Mouse (Mus musculus): ENCODE data around the gene Sergef. TPM values are rescaled to one million over a fixed set of nuclear protein-coding genes. Genes with fewer than 3 reads are reported as not detected.

Gene Sergef
- polyA plus RNA-seq, 1 experiment = 8.6 TPM

DNA sequence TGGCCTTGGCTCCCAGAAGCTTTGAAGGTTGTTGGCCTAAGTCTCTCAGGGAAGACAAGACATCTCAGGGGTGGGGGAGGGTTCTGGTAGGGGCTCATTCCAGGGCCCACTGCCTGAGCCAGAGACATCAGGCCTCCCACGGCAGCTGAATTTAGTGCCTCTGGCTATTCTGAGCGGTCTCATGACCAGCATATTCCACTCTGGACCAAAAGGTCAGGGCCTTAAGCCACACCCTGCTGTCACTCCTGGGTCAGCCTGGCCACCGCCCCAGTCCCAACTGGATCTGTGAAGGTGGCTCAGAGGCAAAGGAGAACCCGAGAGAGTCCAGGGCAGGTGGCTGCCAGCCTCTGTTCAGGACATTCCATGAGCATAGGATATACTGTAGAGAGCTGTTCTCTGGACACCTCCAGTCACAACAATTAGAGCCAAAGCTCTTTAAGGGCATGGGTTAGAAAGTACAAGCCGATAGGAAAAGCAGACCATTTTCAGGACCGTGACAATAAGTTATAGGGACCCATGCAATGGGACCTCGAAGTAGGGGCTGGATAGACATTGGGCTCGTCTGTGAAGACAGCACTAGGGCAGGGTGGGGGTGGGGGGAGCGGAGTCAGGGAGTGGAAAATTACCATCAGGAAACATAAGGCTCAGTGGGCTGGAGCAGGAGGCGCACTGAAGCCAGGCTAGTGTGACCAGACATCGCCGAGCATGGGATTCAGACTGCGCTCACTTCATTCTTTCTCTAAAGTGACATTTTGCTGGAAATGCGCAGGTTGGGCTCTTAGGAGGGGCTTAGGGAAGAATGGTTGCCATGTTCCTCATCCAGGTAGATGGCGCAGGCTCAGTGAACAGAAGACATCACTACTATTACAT is 235.8 kb downstream of the Sergef start:
- no peak overlapping the region for H3ac ChIP-seq (ENCODE audit: control insufficient read depth, insufficient read length, low read depth)
- H3K36me3 ChIP-seq (ENCODE audit: control insufficient read depth, insufficient read depth) = no peaks in the 10 kb centered on the region
- H3K27me3 ChIP-seq (ENCODE audit: control insufficient read depth, insufficient read depth, insufficient read length) = peaks cover 46% of the 10 kb centered on the region
- no peak for TF ChIP-seq FOSL1 (IDR thresholded peaks at IDR 0.05; ENCODE audit: insufficient read depth, low read length, poor library complexity, severe bottlenecking)
- TF ChIP-seq MYOG (IDR thresholded peaks at IDR 0.05; ENCODE audit: control insufficient read depth, extremely low read depth, insufficient read length) = no peak
- no peak for TF ChIP-seq USF1 (IDR thresholded peaks at IDR 0.05; ENCODE audit: low read depth)
- TF ChIP-seq CEBPB (IDR thresholded peaks at IDR 0.05; ENCODE audit: low read depth) = no peak
- no peak for TF ChIP-seq MAX (IDR thresholded peaks at IDR 0.05)
- TF ChIP-seq MYOD1 (IDR thresholded peaks at IDR 0.05; ENCODE audit: control insufficient read depth, insufficient read length, low read depth) = no peak
- no peak for TF ChIP-seq CTCF (IDR thresholded peaks at IDR 0.05; ENCODE audit: control insufficient read depth, insufficient read depth, insufficient read length)
- no peaks in the 10 kb centered on the region for H3K79me2 ChIP-seq (ENCODE audit: control insufficient read depth, insufficient read depth)
- H3K4me3 ChIP-seq (ENCODE audit: insufficient read depth, poor library complexity, severe bottlenecking) = no peak overlapping the region
- H3K79me3 ChIP-seq (ENCODE audit: low read depth) = no peaks in the 10 kb centered on the region

GRCm38 (mm10) chr7:46401371-46402180 is 238.0 kb downstream of the Sergef start:
- TF ChIP-seq CTCF (IDR thresholded peaks at IDR 0.05; ENCODE audit: control insufficient read depth, insufficient read depth, insufficient read length) (no peak), USF1 (IDR thresholded peaks at IDR 0.05; ENCODE audit: low read depth) (no peak), FOSL1 (IDR thresholded peaks at IDR 0.05; ENCODE audit: insufficient read depth, low read length, poor library complexity, severe bottlenecking) (no peak)
- Histone ChIP-seq H3K79me3 (ENCODE audit: low read depth) (no peaks in the 10 kb centered on the region), H3ac (ENCODE audit: control insufficient read depth, insufficient read length, low read depth) (no peak overlapping the region), H3K79me2 (ENCODE audit: control insufficient read depth, insufficient read depth) (no peaks in the 10 kb centered on the region), H3K4me3 (ENCODE audit: insufficient read depth, poor library complexity, severe bottlenecking) (no peak overlapping the region), H3K27me3 (ENCODE audit: control insufficient read depth, insufficient read depth, insufficient read length) (peaks cover 54% of the 10 kb centered on the region), H3K36me3 (ENCODE audit: control insufficient read depth, insufficient read depth) (no peaks in the 10 kb centered on the region)

DNA sequence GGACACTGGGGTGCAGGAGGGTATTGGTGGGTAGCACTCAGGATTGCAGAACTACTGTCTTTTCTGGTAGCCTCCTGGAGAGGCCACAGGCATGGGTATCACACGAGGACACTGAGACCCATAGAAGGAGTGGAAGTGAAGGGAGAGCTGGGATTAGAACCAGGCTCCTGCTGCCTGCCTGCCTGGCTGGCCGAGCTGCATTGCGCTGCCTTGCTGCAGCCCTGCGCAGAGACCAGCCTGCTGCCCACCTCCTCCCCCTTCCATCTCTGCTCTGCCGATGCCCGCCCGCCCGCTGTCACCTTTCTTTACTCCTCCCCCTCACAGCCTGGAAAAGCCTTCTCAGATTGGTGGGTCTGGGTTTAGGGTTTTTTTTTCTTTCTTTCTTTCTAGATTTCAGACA is 239.3 kb downstream of the Sergef start:
- H3K79me3 ChIP-seq (ENCODE audit: low read depth) = no peaks in the 10 kb centered on the region
- H3K36me3 ChIP-seq (ENCODE audit: control insufficient read depth, insufficient read depth) = no peaks in the 10 kb centered on the region
- TF ChIP-seq CEBPB (IDR thresholded peaks at IDR 0.05; ENCODE audit: low read depth) = no peak
- H3K4me3 ChIP-seq (ENCODE audit: insufficient read depth, poor library complexity, severe bottlenecking) = no peak overlapping the region
- H3K79me2 ChIP-seq (ENCODE audit: control insufficient read depth, insufficient read depth) = no peaks in the 10 kb centered on the region
- no peak overlapping the region for H3ac ChIP-seq (ENCODE audit: control insufficient read depth, insufficient read length, low read depth)
- H3K27me3 ChIP-seq (ENCODE audit: control insufficient read depth, insufficient read depth, insufficient read length) = peaks cover 54% of the 10 kb centered on the region

GRCm38 (mm10) chr7:46399676-46400075 is 239.9 kb downstream of the Sergef start:
- no peaks in the 10 kb centered on the region for H3K36me3 ChIP-seq (ENCODE audit: control insufficient read depth, insufficient read depth)
- H3ac ChIP-seq (ENCODE audit: control insufficient read depth, insufficient read length, low read depth) = no peak overlapping the region
- no peaks in the 10 kb centered on the region for H3K79me3 ChIP-seq (ENCODE audit: low read depth)
- no peak overlapping the region for H3K4me3 ChIP-seq (ENCODE audit: insufficient read depth, poor library complexity, severe bottlenecking)
- no peak for TF ChIP-seq MYOG (IDR thresholded peaks at IDR 0.05; ENCODE audit: control insufficient read depth, extremely low read depth, insufficient read length)
- TF ChIP-seq FOSL1 (IDR thresholded peaks at IDR 0.05; ENCODE audit: insufficient read depth, low read length, poor library complexity, severe bottlenecking) = no peak
- no peak for TF ChIP-seq MAX (IDR thresholded peaks at IDR 0.05)
- TF ChIP-seq MYOD1 (IDR thresholded peaks at IDR 0.05; ENCODE audit: control insufficient read depth, insufficient read length, low read depth) = no peak
- no peak for TF ChIP-seq CEBPB (IDR thresholded peaks at IDR 0.05; ENCODE audit: low read depth)
- no peak for TF ChIP-seq CTCF (IDR thresholded peaks at IDR 0.05; ENCODE audit: control insufficient read depth, insufficient read depth, insufficient read length)
- no peak for TF ChIP-seq USF1 (IDR thresholded peaks at IDR 0.05; ENCODE audit: low read depth)
- peaks cover 54% of the 10 kb centered on the region for H3K27me3 ChIP-seq (ENCODE audit: control insufficient read depth, insufficient read depth, insufficient read length)
- no peaks in the 10 kb centered on the region for H3K79me2 ChIP-seq (ENCODE audit: control insufficient read depth, insufficient read depth)

- TF ChIP-seq MAX (IDR thresholded peaks at IDR 0.05) (no peak), FOSL1 (IDR thresholded peaks at IDR 0.05; ENCODE audit: insufficient read depth, low read length, poor library complexity, severe bottlenecking) (no peak), CEBPB (IDR thresholded peaks at IDR 0.05; ENCODE audit: low read depth) (no peak), USF1 (IDR thresholded peaks at IDR 0.05; ENCODE audit: low read depth) (no peak), MYOG (IDR thresholded peaks at IDR 0.05; ENCODE audit: control insufficient read depth, extremely low read depth, insufficient read length) (no peak), MYOD1 (IDR thresholded peaks at IDR 0.05; ENCODE audit: control insufficient read depth, insufficient read length, low read depth) (no peak)
- peaks cover 54% of the 10 kb centered on the region for H3K27me3 ChIP-seq (ENCODE audit: control insufficient read depth, insufficient read depth, insufficient read length)
- H3K4me3 ChIP-seq (ENCODE audit: insufficient read depth, poor library complexity, severe bottlenecking) = no peak overlapping the region
- no peaks in the 10 kb centered on the region for H3K79me3 ChIP-seq (ENCODE audit: low read depth)
- no peaks in the 10 kb centered on the region for H3K79me2 ChIP-seq (ENCODE audit: control insufficient read depth, insufficient read depth)
- no peak overlapping the region for H3ac ChIP-seq (ENCODE audit: control insufficient read depth, insufficient read length, low read depth)
- H3K36me3 ChIP-seq (ENCODE audit: control insufficient read depth, insufficient read depth) = no peaks in the 10 kb centered on the region
Observed at GRCm38 (mm10) chr7:46398612-46399011, 241.0 kb downstream of the Sergef start.

All from C2C12 (cell line).